Mouse (Mus musculus): Measurements from ENCODE around the gene Arid3c. TPM values are rescaled to one million over a fixed set of nuclear protein-coding genes. Genes with fewer than 3 reads are reported as not detected.
A peak's percentile ranks its signal among the peaks of the same experiment; 100 is the strongest.

Arid3c gene
- polyA plus RNA-seq, 1 experiment from 2014 or later = 1.4 TPM

DNA sequence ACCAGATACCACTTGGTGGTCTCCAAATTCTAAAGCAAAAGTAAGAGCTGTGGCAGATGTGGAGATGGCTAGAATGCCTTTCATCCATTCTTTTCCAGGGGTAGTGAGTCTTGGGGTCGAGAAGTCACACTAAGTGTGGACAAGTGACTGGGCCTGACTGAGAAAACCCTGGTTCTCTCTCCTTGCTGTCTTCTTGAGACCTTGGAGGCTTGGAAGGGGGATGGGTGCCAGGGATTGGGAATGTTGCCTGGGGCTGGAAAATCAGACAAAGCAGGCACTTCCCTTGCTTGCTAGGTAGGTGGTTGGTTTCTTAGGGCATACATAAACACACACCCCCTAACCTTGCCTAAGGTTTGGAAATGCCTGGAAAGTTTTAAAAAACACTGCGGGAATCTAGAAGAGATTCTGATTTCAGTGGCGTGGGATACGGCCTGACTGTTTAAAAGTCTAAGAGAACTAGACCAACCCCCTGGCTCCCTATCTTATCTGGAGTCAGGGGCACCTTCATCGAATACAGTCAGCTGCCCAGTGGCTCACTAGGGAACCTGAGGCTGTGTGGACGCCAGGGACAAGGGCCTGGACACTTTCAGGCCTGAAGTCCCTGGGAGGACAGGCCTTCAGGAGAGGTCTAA, 28.8 kb upstream of the Arid3c start:
- H3K4me3 ChIP-seq = peak overlapping the region; percentile 53
- H3K36me3 ChIP-seq (replicated peaks) = peaks cover 12% of the 10 kb centered on the region
- H3K4me1 ChIP-seq = peaks cover 62% of the 10 kb centered on the region
- H3K27ac ChIP-seq = peak overlapping the region; percentile 87
- H3K27me3 ChIP-seq (ENCODE audit: poor library complexity, severe bottlenecking) = no peaks in the 10 kb centered on the region
- 41% methylated on average over 6 of the region's 6 CpGs for WGBS
- no peaks in the 10 kb centered on the region for H3K9me3 ChIP-seq
- no peak for DNase-seq (ENCODE audit: extremely low spot score, low spot score)

DNA sequence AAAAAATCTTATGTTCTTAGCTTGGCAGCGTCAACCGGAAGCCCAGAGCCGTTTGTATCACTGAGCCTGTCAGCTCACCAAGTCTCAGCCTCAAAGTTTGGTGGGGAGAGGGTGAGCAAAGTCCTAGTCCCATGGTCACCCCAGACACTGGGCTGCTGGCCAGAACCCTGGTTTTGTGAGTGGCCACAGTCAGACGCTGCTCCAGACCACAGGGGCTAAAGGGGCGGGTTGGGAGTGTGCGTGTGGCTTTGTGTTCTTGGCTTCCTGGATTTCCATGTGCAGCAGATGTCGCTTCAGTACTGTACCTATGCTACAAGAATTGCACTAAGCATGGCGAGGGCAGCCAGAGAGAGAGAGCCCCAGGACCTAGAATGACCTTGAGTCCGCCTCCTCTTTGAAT, 28.3 kb upstream of the Arid3c start:
- 0 out of 2 replicates have a peak overlapping the region, but pooled peaks have one; percentile 53 for H3K4me3 ChIP-seq
- H3K27me3 ChIP-seq (ENCODE audit: poor library complexity, severe bottlenecking) = no peaks in the 10 kb centered on the region
- no peak for DNase-seq (ENCODE audit: extremely low spot score, low spot score)
- 90% methylated on average over 9 of the region's 9 CpGs for WGBS
- no peaks in the 10 kb centered on the region for H3K9me3 ChIP-seq
- H3K27ac ChIP-seq = peak overlapping the region; percentile 87; the same call in 1 of the 2 replicates
- H3K36me3 ChIP-seq (replicated peaks) = peaks cover 12% of the 10 kb centered on the region
- peaks cover 64% of the 10 kb centered on the region for H3K4me1 ChIP-seq

DNA sequence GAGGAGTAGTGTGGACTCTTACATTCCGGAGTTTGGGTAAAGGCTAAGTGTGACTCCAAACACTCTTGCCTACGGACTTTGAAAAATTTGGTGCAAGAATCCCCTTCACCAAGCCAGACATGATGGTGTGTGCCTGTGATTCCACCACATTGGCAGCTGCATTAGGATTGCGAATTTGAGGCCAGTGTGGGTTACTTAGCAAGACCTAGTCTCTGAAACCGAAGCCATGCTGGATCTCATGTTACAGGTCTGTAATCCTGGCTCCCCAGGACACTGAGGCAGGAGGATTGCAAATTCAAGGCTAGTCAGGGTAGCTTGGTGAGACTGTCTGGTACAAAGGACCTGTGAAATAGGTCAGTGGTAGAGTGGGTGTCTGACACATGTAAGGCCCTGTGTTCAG, 27.8 kb upstream of the Arid3c start:
- no peaks in the 10 kb centered on the region for H3K27me3 ChIP-seq (ENCODE audit: poor library complexity, severe bottlenecking)
- H3K36me3 ChIP-seq (replicated peaks) = peaks cover 12% of the 10 kb centered on the region
- peaks cover 64% of the 10 kb centered on the region for H3K4me1 ChIP-seq
- H3K9me3 ChIP-seq = no peaks in the 10 kb centered on the region
- WGBS = 87% methylated on average over 4 of the region's 4 CpGs
- no peak overlapping the region for H3K27ac ChIP-seq
- DNase-seq (ENCODE audit: extremely low spot score, low spot score) = no peak
- no peak overlapping the region for H3K4me3 ChIP-seq

DNA sequence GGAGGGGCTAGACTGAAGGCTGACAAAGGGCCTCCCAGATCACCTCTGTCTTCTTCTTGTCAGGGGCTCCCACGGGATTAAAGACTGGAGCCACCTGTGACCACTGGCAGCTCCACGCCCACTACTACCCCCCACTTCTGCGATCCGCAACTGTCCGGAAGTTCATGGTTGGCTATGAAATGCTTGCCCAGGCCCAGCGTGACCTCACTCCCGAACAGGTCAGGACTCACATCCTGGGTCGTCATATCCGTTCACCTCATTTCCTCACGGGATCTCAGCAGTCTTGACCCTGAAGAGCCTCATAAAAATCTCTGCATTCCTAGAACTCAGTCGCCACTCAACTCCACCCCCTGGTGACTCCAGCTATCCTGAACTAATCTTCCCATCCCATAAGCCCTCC, 27.1 kb upstream of the Arid3c start:
- H3K4me1 ChIP-seq = peaks cover 60% of the 10 kb centered on the region
- no peak overlapping the region for H3K4me3 ChIP-seq
- H3K27me3 ChIP-seq (ENCODE audit: poor library complexity, severe bottlenecking) = no peaks in the 10 kb centered on the region
- no peak for DNase-seq (ENCODE audit: extremely low spot score, low spot score)
- WGBS = 86% methylated on average over 11 of the region's 11 CpGs
- H3K9me3 ChIP-seq = no peaks in the 10 kb centered on the region
- H3K27ac ChIP-seq = no peak overlapping the region
- peaks cover 12% of the 10 kb centered on the region for H3K36me3 ChIP-seq (replicated peaks)

DNA sequence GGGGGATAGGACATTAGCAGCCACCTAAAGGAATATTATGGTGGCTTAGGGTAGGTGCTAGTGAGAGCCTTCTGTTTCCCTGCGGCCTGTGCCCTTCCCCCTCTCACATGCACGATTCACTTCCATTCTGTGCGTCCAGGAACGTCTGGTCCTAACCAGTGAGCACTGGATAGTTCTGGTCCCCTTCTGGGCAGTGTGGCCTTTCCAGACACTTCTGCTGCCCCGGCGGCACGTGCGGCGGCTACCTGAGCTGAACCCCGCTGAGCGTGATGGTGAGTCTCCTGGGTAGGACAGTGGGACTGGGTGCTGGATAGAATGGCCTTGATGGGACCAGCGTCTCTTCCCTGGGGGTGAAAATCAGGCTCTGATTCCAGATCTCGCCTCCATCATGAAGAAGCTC, 26.4 kb upstream of the Arid3c start:
- Histone ChIP-seq H3K36me3 (replicated peaks) (peaks cover 12% of the 10 kb centered on the region), H3K4me1 (peaks cover 53% of the 10 kb centered on the region), H3K27ac (no peak overlapping the region), H3K9me3 (no peaks in the 10 kb centered on the region), H3K4me3 (no peak overlapping the region), H3K27me3 (ENCODE audit: poor library complexity, severe bottlenecking) (no peaks in the 10 kb centered on the region; the same call in 1 of the 2 replicates)
- WGBS = 94% methylated on average over 13 of the region's 13 CpGs
- no peak for DNase-seq (ENCODE audit: extremely low spot score, low spot score)

DNA sequence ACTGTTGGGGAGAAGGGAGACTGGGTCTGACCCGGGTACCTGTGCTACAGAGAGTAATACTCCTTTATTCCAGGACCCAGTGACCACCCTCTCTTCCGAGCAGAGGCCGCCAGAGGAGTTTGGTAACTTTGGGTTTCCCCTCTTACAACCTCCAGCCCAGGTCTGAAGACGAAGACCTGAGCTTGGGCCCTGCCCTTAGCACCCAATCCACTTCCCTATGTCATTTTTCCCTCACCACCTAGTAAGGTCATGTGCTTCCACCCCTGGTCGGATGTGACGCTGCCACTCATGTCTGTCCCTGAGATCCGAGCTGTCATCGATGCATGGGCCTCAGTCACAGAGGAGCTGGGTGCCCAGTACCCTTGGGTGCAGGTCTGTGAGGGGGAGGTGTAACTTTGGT, 25.5 kb upstream of the Arid3c start:
- H3K9me3 ChIP-seq = no peaks in the 10 kb centered on the region
- 83% methylated on average over 8 of the region's 8 CpGs for WGBS
- peaks cover 12% of the 10 kb centered on the region for H3K36me3 ChIP-seq (replicated peaks)
- no peaks in the 10 kb centered on the region; the same call in 1 of the 2 replicates for H3K27me3 ChIP-seq (ENCODE audit: poor library complexity, severe bottlenecking)
- DNase-seq (ENCODE audit: extremely low spot score, low spot score) = no peak
- H3K27ac ChIP-seq = peak overlapping the region; percentile 85
- H3K4me1 ChIP-seq = peaks cover 44% of the 10 kb centered on the region
- H3K4me3 ChIP-seq = peak overlapping the region; percentile 82

DNA sequence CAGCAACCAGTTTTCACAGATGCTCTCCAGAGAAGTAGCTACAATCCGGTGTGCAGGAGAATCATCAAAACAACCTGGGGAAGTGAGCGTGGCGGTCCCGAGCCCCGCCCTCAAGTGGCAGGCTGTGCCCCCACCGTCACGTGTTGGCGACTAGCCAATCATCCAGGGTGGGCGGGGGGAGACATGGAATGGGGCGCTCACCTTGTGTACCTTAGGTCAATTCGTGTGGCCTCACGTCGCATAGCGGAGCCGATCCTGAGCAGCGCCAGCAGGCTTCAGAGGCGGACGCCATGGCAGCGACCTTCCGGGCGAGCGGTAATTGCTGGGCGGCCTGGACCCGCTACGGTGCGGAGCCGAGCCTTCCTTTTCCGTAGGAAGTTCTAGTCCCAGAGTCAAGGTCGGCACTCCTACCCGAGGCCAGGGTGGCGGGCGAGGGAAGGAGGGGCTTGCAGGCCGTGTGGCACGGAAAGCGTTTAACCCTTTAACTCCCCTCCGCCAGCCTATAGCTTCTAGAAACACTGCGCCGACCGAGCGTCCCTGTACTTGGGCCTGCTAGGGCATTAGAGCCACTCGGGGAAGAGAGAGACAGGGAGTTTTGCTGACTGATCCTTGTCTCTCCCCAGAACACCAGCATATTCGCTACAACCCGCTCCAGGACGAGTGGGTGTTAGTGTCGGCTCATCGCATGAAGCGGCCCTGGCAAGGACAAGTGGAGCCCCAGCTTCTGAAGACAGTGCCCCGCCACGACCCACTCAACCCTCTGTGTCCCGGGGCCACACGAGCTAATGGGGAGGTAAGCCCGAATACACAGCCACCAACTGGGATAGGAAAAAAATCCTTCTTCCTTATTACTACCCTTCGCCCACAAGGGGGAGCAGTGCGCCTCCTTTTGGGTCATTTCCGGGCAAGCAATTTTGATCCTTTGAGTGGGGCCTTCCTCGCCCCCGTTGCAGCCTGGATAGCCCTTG, 24.7 kb upstream of the Arid3c start, which contains the start of gene Sigmar1:
Sigmar1 (minus strand) TSS at position 820 of the 968 bp plus-strand sequence.
- under 1% methylated on average over 57 of the region's 57 CpGs for whole genome bisulfite sequencing
- peak; percentile 85 for DNase-seq (ENCODE audit: extremely low spot score, low spot score)
- H3K36me3 ChIP-seq (replicated peaks) = peaks cover 12% of the 10 kb centered on the region
- no peaks in the 10 kb centered on the region for H3K9me3 ChIP-seq
- peak within 1 kb of the TSS; percentile 85 for H3K27ac ChIP-seq
- peak within 1 kb of the TSS; percentile 82 for H3K4me3 ChIP-seq
- H3K4me1 ChIP-seq = peaks cover 36% of the 10 kb centered on the region
- no peaks in the 10 kb centered on the region; the same call in 1 of the 2 replicates for H3K27me3 ChIP-seq (ENCODE audit: poor library complexity, severe bottlenecking)

DNA sequence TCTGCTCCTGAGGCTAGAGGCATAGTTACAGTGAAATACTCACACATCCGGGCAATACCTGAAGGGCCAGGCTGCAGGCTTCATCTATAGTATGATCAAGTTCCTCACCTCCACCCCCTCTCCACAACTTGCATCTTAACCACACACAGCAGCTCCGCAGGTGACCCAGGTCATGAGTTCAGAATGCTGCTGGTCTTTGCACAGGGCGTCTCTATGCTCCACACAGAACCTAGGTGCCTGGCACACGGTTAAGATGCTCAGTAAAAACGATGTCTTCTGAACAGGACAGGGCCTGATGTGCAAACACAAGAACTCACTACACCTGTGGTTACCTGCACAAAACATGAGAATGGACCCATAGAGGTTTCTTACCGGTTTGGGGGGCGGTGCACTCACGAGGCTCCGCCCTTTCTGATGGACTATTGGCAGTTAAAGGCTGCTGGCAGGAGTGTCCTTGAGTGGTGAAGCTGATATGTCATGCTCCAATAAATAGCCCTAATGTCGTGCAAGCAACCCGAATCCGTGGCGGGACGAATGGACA, 23.9 kb upstream of the Arid3c start, which contains the start of gene Galt:
Galt (plus strand) TSS at position 432 of the 541 bp plus-strand sequence.
- peak within 1 kb of the TSS; percentile 82 for H3K4me3 ChIP-seq
- 12% methylated on average over 14 of the region's 14 CpGs for WGBS

DNA sequence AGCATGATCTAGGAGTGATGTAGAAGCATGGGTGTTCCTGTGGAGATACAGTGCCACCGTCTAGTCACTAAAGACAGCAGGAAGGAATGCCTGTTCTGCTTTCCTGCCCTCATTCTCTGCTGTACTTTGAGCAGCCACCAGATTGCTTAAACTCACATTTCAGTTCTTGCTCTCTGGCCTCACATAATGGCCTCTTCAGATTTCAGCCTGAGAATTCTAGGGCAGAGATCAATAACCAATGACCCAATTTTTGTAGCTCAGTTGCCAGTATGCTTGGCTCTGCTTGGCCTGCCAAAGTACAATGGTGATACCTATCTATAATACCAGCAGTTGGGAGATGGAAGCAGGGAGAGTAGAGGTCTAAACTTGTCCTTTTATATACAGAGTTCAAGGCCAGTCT, 14.1 kb upstream of the Arid3c start:
- no peak for DNase-seq (ENCODE audit: extremely low spot score, low spot score)
- no peaks in the 10 kb centered on the region for H3K36me3 ChIP-seq (replicated peaks)
- H3K4me3 ChIP-seq = no peak overlapping the region
- H3K27me3 ChIP-seq (ENCODE audit: poor library complexity, severe bottlenecking) = no peaks in the 10 kb centered on the region
- H3K27ac ChIP-seq = no peak overlapping the region
- peaks cover 22% of the 10 kb centered on the region for H3K9me3 ChIP-seq
- 88% methylated on average over 1 of the region's 1 CpGs for WGBS
- H3K4me1 ChIP-seq = peaks cover 15% of the 10 kb centered on the region

More for the DNA sequence above, 23.9 kb upstream of the Arid3c start, which contains the start of gene Galt:
- peaks cover 28% of the 10 kb centered on the region for H3K4me1 ChIP-seq
- no peaks in the 10 kb centered on the region for H3K9me3 ChIP-seq
- no peak for DNase-seq (ENCODE audit: extremely low spot score, low spot score)
- H3K27ac ChIP-seq = peak within 1 kb of the TSS; percentile 85
- H3K27me3 ChIP-seq (ENCODE audit: poor library complexity, severe bottlenecking) = no peaks in the 10 kb centered on the region; the same call in 1 of the 2 replicates
- H3K36me3 ChIP-seq (replicated peaks) = peaks cover 12% of the 10 kb centered on the region

DNA sequence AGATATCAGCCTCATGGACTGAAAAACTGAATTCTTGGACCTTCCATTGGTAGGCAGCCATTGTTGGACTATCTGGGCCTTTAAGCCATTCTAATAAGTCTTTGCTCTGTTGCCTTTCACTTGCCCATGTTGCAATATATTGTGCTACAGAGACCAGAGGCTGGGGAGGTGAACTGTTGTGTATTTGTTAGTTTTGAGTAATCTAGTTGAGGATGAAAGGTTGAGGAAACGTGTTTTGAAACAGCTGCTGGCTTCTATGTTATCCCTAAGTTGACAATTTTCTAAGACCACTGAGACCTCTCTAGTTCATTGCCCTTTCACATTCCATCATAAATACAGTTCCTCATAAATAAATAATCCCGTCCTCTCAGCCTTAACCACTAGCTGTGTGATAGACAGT, 13.2 kb upstream of the Arid3c start:
- H3K4me3 ChIP-seq = no peak overlapping the region
- no peak overlapping the region for H3K27ac ChIP-seq
- 76% methylated on average over 2 of the region's 2 CpGs for WGBS
- peaks cover 24% of the 10 kb centered on the region for H3K4me1 ChIP-seq
- peaks cover 22% of the 10 kb centered on the region for H3K9me3 ChIP-seq
- no peaks in the 10 kb centered on the region for H3K27me3 ChIP-seq (ENCODE audit: poor library complexity, severe bottlenecking)
- DNase-seq (ENCODE audit: extremely low spot score, low spot score) = no peak
- H3K36me3 ChIP-seq (replicated peaks) = peaks cover 6% of the 10 kb centered on the region

DNA sequence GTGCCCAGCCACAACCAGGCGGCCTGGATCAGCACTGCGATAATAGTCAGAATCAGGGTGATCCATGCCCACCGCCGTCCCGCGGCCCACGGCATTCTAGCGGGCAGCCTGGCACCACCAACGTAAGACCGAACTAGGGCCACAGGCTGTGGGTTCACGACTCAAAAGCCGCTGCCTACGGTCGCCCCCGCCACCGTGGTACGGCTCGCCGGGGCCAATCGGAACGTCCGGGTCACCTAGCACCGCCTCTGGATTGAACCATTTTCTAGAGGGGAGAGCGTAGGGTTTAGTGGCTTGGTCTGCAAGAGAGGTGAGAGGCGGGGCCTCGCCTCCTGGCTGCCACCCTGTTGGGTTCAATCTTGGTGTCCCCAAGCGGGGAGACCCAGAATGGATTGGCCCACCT, 10.2 kb upstream of the Arid3c start:
- Histone ChIP-seq H3K36me3 (replicated peaks) (peaks cover 20% of the 10 kb centered on the region), H3K4me1 (peaks cover 28% of the 10 kb centered on the region), H3K27me3 (ENCODE audit: poor library complexity, severe bottlenecking) (no peaks in the 10 kb centered on the region), H3K4me3 (peak overlapping the region; percentile 84), H3K27ac (peak overlapping the region; percentile 90), H3K9me3 (peaks cover 5% of the 10 kb centered on the region)
- under 1% methylated on average over 27 of the region's 27 CpGs for WGBS
- DNase-seq (ENCODE audit: extremely low spot score, low spot score) = peak; percentile 93

DNA sequence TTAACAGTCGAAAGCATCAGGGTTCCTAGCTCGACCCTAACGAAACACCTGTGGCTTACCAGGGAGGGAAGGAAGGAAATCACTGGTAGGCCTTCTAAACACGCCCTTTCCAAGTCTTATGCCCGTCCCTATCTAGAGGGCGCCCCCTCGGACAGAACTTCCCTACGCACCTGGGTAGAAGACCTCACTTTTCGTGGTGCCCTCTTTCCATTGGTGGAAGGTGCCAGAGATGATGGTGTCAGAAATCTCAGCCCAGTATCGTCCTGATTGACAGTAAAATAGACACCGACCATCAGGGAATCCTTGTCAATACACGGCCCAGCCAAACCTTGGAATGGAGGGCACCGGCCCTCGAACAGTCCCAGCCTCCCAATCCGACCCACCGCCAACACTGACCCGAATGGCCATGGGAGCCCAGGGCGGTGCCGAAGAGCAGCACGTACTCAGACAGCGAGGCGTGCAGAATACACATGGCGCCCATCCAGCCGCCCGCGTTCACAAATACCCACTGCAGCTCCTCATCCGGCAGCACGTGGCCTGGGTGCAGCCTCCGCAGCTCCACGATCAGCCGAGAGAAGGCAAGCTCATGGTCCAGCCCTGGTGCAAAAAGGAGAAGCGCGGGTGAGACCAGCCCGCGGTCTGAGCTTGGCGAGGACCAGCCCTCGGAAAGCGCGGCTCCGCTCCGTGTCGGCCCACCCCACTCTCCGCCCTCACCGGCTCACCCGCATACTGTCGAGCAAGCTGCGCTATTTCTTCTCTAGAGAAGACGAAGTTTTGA, 9.6 kb upstream of the Arid3c start:
- Histone ChIP-seq H3K27me3 (ENCODE audit: poor library complexity, severe bottlenecking) (no peaks in the 10 kb centered on the region), H3K36me3 (replicated peaks) (peaks cover 20% of the 10 kb centered on the region), H3K4me1 (peaks cover 28% of the 10 kb centered on the region), H3K4me3 (peak overlapping the region; percentile 84), H3K9me3 (peaks cover 3% of the 10 kb centered on the region; the same call in 1 of the 2 replicates), H3K27ac (peak overlapping the region; percentile 90)
- DNase-seq (ENCODE audit: extremely low spot score, low spot score) = no peak
- WGBS = under 1% methylated on average over 48 of the region's 48 CpGs

All from forebrain, embryonic 10.5 days (tissue).